Mouse (Mus musculus) adrenal gland, postnatal 14 days (tissue): ENCODE data around the gene Eef1akmt3. TPM values are rescaled to one million over a fixed set of nuclear protein-coding genes. Genes with fewer than 3 reads are reported as not detected.
"Not testable (repeated sequence)": the region's sequence is repeated elsewhere in the genome, so short reads cannot be mapped to it uniquely, and the experiment has no call there.

ENCODE experiments used
- DNase-seq: peaks from one replicate; pipeline ENCODE4 v3.0.0; 2021; ENCODE audit warnings: mixed read lengths
- long read RNA-seq, 2 experiments: library from polyadenylated mRNA; stranded (forward); transcript quantifications; one replicate each; pipeline ENCODE4 v2.0.0; 2021
- total RNA-seq: library from RNA; stranded (reverse); gene quantifications from 2 replicates; pipeline ENCODE4 v1.2.3, GENCODE M21; 2021

The Eef1akmt3 gene
- total RNA-seq, result 0.15 and 0.23 TPM in 2 replicates
- long read RNA-seq, experiment 1, partial matches to known transcripts, result 0 of 1 reads
- long read RNA-seq, experiment 1, other reads (novel, unspliced or antisense), result 0 of 1 reads
- long read RNA-seq, experiment 2, result 0 reads

GRCm38 (mm10) chr10:127041274-127041766 lies at the start of gene Eef1akmt3, which contains the start of gene Mettl1:
Eef1akmt3 (minus strand) TSS chr10:127041513.
Mettl1 (plus strand) TSS chr10:127041414.
- DNase-seq, result peak; percentile 40

- DNase-seq, result peak; percentile 81
Measured at GRCm38 (mm10) chr10:127090560-127091411, 49.5 kb upstream of the Eef1akmt3 start.

- DNase-seq, result no peak
Measured at GRCm38 (mm10) chr10:127085633-127086032, 44.3 kb upstream of the Eef1akmt3 start.

- no peak for DNase-seq
Measured at GRCm38 (mm10) chr10:127085052-127085451, 43.7 kb upstream of the Eef1akmt3 start.

GRCm38 (mm10) chr10:127083915-127084306 lies 42.6 kb upstream of the Eef1akmt3 start:
- no peak for DNase-seq

GRCm38 (mm10) chr10:127083292-127083914 lies 42.1 kb upstream of the Eef1akmt3 start:
- no peak for DNase-seq

GRCm38 (mm10) chr10:127081996-127082620 lies 40.8 kb upstream of the Eef1akmt3 start:
- no peak for DNase-seq

- DNase-seq, result no peak
Measured at GRCm38 (mm10) chr10:127080901-127081780, 39.8 kb upstream of the Eef1akmt3 start.

GRCm38 (mm10) chr10:127079665-127080391 lies 38.5 kb upstream of the Eef1akmt3 start:
- no peak for DNase-seq

- DNase-seq, result peak; percentile 56
Measured at GRCm38 (mm10) chr10:127078677-127079575, 37.6 kb upstream of the Eef1akmt3 start.

GRCm38 (mm10) chr10:127078001-127078676 lies 36.8 kb upstream of the Eef1akmt3 start:
- no peak for DNase-seq

- DNase-seq, result no peak
Measured at GRCm38 (mm10) chr10:127077515-127077914, 36.2 kb upstream of the Eef1akmt3 start.

GRCm38 (mm10) chr10:127076082-127076481 lies 34.8 kb upstream of the Eef1akmt3 start:
- no peak for DNase-seq

- no peak for DNase-seq
Measured at GRCm38 (mm10) chr10:127075651-127076050, 34.3 kb upstream of the Eef1akmt3 start.

- DNase-seq, result no peak
Measured at GRCm38 (mm10) chr10:127075080-127075479, 33.8 kb upstream of the Eef1akmt3 start, which contains the start of gene Agap2. Agap2 (plus strand) TSS chr10:127075284.

GRCm38 (mm10) chr10:127073981-127074380 lies 32.7 kb upstream of the Eef1akmt3 start:
- no peak for DNase-seq

GRCm38 (mm10) chr10:127072969-127073368 lies 31.7 kb upstream of the Eef1akmt3 start:
- DNase-seq, result not testable (repeated sequence)

GRCm38 (mm10) chr10:127072270-127072669 lies 31.0 kb upstream of the Eef1akmt3 start:
- DNase-seq, result not testable (repeated sequence)

- no peak for DNase-seq
Measured at GRCm38 (mm10) chr10:127071203-127071602, 29.9 kb upstream of the Eef1akmt3 start.
